ENCODE assay signal across 9 mouse cellular contexts in the genomic region with DNA sequence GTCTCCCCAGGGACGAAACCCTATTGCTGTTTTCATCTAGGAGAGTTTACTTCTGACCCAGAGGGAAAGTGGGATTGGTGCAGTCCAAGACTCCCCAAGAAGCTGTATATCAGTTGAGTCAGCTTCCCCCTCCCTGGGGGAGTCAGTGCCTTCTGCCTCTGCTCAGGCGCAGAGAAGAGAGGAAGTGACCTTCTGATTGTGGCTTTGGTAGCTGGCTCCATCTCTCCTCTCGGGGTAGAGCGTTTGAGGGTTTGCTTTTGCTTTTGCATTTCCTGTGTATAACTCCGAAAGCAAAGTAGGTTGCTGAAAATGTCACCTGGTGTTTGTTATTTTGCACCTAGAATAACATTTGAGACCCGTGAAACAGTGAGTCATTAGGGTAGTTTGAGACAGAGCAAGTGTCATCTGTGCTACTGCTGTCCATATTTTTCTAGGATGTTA. TPM values are rescaled to one million over a fixed set of nuclear protein-coding genes. Genes with fewer than 3 reads are reported as not detected.
DNase-seq lines count a peak whose midpoint lies in the region.
"Had no signal": no experiment of that assay in that cellular context is flagged by ENCODE, and none has a peak within 500 bp of the region (broad histone marks: within the 10 kb centered on the region; RNA-seq: fewer than 3 reads in every experiment).

No protein-coding gene starts in this region.

- no peaks in the 10 kb centered on the region for H3K36me3 ChIP-seq in splenic B cell, adult 2 months (ENCODE audit: control insufficient read depth, insufficient read depth, low read length, poor library complexity, severe bottlenecking)

- peak; percentile 62 for DNase-seq in heart, adult 8-10 months (ENCODE audit: low spot score)
- DNase-seq in heart, postnatal 25 days (ENCODE audit: low spot score) = no peak
- DNase-seq in adrenal gland, postnatal 25 days = peak; percentile 27
- peak; percentile 56 for DNase-seq in kidney, postnatal 10 days
- DNase-seq in splenic B cell, adult 2 months (ENCODE audit: low read depth, low spot score) = peak; percentile 78
- no peak for DNase-seq in left cerebral cortex, adult 18-20 months (ENCODE audit: low spot score in 2 of 2)
- DNase-seq in urinary bladder, adult 18-20 months (ENCODE audit: low spot score in 2 of 2) = no peak
- no peak for DNase-seq in left cerebral cortex, adult 9 months (ENCODE audit: low spot score in 2 of 2)

- H3K27me3 ChIP-seq in splenic B cell, adult 2 months (ENCODE audit: control insufficient read depth, insufficient read depth, low read length, poor library complexity, severe bottlenecking) = no peaks in the 10 kb centered on the region
- H3K27me3 ChIP-seq: limb, embryonic 15.5 days had no signal

- intact Hi-C loops in heart, postnatal 25 days (cut with DNase I) = no loop called here

RNA-seq across cellular contexts. Expression of gene Rapgef1, which starts 42.3 kb away (rescaled TPM):
- total RNA-seq in heart, adult 8-10 months (2022) = 100 to 1,000 TPM in 3 of 4 experiments, 10 to 100 TPM in 1; 98.1 to 113 (median 107) TPM
- 10 to 100 TPM; 85.1 to 94.1 TPM for total RNA-seq in heart, postnatal 25 days (2021)
- 47.5 and 49.5 TPM in 2 replicates for total RNA-seq in adrenal gland, postnatal 25 days (2021)
- 100 to 1,000 TPM in 1 of 2 experiments, 10 to 100 TPM in 1; 91.4 to 100 TPM for total RNA-seq in left cerebral cortex, adult 18-20 months (2021)

Comparison
In these comparisons a context has a peak if more than half of its experiments do, and no peak if none do; other contexts are left out.
1. DNase-seq: peak in heart, adult 8-10 months (single experiment), adrenal gland, postnatal 25 days (single experiment), kidney, postnatal 10 days (single experiment) and splenic B cell, adult 2 months (single experiment); none in heart, postnatal 25 days (single experiment), left cerebral cortex, adult 18-20 months (0 of 2), urinary bladder, adult 18-20 months (0 of 2) and left cerebral cortex, adult 9 months (0 of 2).